Mouse (Mus musculus): Measurements from ENCODE around the gene Sorcs2.

Gene Sorcs2

DNA sequence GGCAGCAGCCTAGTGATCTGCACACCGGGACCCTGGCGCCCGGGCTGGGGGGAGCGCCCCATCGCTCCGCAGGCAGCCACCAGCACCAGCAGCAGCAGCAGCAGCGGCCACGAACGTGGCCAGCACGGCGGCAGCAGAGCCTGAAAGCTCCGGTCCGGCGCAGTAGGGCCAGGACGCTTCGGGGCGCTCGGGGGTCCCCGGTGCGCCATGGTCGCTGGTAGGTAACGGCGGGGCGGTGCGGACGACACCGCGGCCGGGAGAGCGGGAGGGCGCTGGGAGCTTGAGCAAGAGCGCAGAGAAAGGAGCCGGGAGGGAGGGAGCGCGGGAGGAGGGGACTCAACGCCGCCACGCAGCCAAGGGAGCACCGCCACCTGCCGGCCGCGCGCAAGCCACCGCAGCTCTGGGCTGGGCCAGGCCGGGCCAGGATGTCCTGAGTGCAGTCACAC is at the start of gene Sorcs2:
Gene Sorcs2, minus strand, starts transcription at position 303 of the 446 bp plus-strand sequence.
- peak; percentile 33 for DNase-seq (ENCODE audit: low read depth)

DNA sequence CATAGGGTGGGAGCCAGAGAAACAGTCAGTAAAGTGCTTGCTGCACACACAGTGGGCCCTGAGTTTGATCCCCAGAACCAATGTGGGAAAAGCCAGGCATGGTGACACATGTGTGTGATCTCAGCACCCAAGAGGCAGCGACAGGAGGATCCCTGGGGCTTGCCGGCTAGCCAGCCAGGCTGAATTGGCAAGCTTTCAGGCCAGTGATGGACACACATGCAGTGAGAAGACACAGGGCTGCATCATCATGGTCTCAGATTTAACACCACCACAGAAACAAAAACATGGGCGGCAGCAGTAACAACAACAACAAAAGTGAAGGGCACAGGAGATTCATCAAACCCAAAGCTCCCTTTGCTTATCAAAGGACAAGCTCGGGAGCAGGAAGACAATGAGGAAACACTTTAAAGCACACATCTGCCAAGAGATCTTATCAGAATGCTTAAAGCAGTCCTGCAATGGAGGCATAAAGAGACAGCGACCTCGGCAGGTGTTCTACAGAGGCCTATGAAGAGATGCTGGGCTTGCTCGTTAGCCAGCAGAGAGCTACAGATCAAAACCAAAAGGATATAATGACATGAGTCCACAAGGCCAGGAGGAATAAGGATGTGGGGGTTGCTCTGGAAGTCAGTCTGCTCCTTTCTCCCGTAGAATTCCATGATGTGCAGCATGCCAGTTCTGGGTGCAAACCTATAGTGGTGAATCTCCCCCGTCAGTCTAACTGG is 48.4 kb upstream of the Sorcs2 start:
- no peak for DNase-seq (ENCODE audit: low read depth)

DNA sequence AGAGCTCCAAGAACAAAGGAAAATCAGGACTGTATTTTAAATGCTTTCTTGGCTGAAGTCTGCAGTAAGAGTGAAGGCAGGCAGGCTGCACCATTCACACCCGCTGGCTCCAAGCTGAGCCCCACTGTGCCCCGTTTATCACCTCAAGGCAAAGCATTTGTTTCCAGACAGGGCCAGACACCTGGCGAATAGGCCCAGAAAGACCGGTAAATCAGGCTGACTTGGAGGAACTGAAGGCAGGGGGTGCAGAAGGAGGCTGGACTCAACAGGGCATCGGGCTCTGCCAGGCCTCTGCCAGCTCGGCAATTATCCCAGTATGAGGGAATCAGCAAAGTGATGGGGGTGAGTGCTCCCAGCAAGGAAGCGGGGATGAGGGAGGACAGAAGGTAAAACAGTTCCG is 47.1 kb upstream of the Sorcs2 start:
- DNase-seq (ENCODE audit: low read depth): no peak

DNA sequence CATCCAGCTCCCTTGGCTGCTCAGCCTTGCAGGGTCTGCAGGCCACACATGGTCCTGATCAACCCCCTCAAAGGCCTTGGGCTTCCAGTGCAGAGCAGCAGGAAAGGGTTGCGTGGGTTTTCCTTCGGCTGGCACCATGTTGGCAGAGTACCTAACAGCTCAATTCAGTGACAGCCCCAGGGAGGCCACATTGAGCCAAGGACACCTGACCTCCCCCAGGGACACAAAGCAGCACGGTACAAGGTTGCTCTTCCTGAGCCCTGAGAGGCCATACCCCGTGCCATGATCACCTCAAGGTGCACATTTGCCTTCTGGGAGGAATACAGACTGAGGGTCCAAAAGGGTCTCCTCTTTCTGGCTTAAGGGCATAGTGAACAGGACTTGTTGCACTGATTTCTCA is 46.7 kb upstream of the Sorcs2 start:
- DNase-seq (ENCODE audit: low read depth): no peak

DNA sequence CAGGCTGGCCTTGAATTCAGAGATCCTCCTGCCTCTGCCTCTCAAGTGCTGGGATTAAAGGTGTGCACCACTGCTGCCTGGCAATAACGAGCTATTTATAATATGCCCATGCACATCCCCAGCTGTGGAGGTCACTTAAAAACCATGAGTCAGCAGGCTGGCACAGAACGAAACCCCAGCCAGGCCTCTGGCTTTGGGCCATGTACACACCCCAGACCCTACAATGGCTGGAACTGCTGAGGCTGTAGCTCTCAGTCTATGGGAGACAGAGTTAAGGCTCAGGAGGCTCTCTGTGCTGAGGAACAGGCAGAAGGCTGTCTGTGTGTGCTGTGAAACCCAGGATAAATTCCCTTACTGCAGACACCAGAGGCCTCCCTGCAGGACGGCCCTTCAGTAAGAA is 42.8 kb upstream of the Sorcs2 start:
- DNase-seq (ENCODE audit: low read depth): no peak

DNA sequence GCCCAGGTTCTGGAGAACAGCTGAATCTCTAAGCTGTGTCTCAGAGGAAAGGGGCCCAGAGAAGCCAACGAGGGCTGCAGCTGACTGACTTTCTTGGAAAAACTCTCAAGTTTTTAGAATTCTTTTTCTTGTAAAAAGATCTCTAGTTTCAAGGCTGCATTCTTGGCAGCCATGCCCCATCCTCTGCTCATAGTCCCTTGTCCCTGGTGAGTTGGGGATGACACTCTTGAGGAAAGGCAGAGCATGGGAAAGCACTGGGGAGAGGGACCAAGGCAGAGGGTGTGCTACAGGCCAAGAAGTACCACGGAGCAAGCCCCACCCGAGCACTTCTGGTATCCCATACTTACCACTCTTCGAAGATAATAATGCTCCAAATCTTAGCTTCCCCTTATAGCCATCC is 38.9 kb upstream of the Sorcs2 start:
- DNase-seq (ENCODE audit: low read depth): no peak

DNA sequence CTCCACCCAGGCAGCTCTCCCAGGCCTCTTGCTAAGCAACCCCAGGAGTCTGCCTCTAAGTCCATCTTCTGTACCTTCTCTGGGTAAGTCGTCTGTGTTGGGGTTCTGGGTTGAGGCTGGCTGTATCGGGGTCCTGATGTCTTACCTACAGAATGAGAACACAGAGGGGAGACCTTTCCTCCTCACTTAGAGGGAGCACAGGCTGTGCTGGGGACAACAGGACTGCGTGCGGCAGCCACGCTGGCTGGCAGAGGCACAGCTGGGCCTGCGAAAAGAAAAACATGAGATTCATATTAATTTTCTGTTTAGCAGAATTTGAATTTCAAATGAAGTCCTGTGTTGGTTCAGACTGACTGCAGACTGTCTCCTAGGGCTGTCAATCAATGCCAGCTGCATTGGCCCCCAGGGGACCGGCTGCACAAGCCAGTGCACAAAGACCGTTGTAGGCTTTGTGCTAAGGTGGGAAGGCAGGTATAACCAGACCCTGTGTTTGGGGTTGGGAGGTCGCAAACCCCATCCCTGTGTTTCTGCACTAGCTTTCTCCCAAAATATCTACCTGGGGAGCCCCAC is 36.5 kb upstream of the Sorcs2 start:
- DNase-seq (ENCODE audit: low read depth): no peak

DNA sequence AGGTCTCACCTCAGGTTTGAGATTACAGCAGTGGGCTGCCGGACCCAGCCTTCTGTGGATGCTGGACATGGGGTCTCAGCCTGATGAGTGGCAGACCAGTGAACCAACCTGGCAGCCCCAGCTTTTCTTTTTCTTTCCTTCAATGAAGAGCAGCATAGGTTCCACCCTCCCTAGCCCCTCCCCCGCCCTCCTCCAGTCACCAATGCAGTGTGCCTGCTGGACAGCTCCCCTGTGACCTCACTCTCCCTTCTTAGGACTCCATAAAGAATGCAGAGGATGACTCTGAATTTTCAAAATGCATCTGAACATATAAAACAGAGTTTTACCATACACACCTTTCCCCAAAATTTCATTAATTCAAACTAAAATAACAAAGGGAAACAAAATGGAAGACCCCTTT is 33.8 kb upstream of the Sorcs2 start:
- DNase-seq (ENCODE audit: low read depth): no peak

DNA sequence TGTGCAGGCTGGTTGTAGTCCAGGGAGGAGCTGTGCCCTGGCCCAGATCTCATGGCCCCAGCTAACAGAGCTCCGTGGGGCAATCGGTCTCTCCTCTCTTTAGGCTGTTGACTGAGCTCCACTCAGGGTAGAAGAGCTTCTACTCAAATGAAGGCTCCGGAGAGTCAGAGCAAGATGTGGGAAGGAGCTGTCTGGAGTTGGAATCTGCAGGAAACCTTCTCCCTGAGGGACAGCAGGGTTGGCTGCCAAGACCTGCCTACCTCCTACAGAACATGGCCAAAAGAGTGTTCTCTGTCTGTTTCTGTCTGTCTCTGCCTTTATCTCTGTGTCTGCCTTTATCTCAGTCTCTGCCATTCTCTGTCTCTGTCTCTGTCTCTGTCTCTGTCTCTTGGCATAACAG is 31.6 kb upstream of the Sorcs2 start:
- no peak for DNase-seq (ENCODE audit: low read depth)

DNA sequence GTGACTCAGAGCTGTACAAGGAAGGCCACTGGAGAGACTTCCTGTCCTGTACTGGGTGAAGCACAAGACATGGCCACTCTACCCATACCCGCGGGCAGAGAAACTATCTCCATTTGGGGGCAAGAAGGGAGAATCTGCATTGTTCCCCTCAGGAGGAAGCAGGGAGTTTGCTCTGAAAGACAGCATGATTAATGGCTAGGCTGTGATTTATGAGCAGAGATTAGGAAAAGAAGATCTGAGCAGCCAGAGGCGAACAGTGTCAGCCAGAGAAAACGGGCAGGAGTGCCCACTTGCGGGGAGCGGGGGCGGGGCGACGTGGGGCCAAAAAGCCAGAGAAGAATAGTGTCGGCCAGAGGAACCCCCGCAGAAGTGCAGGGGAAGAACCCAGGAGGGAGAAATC is 29.9 kb upstream of the Sorcs2 start:
- DNase-seq (ENCODE audit: low read depth): no peak

DNA sequence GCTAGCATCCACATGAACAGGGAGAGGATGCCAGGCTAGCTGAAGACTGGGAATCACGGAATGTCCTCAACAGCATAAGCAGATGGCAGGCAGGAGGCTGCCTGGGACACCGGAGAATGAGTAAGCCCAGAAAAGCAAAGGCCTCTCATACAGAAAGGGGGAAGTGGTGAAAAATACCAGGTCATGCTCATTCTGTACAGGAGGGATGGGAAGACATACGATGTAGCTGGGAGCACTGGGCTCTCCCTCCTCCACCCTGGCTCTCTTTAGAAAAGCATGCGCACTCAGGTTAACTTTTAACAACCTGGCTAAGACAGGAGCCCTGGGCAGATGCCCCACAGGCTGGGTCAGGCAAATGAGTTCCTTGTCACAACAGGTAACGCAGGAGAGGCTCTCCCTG is 28.5 kb upstream of the Sorcs2 start:
- no peak for DNase-seq (ENCODE audit: low read depth)

DNA sequence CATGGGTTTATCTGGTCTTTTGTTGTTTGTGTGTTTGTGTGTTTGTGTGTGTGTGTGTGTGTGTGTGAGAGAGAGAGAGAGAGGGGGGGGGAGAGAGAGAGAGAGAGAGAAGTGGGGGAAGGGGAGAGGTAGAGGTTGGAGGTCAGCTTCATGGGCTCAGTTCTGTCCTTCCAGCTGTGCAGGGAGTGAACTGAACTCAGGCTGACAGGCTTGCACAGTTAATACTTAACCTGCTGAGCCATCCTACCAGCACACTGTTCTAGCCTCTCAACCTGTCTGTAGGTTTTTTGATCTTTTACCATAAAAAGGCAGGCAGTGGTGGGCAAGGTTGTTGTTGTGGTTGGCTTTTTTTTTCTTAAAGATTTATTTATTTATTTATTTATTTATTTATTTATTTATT is 26.7 kb upstream of the Sorcs2 start:
- no peak for DNase-seq (ENCODE audit: low read depth)

DNA sequence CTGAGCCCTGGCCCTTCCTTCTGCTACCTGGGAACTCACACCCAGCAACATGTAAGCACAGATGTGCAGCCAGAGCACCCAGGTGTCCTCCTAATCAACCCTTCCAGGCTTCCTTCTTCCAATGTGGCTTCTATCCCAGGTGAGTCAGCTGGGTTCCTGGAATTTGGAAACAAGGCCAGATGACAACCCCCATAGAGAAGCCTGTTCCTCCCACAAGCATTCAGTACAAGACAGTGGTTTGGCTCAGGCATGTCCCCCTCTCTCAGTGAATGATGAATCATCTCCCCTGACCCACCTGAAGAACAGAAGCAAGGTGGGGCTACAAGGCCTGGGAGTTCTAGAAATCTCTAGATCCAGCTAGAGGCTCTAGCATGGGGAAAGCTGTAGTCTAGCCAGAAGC is 24.8 kb upstream of the Sorcs2 start:
- no peak for DNase-seq (ENCODE audit: low read depth)

DNA sequence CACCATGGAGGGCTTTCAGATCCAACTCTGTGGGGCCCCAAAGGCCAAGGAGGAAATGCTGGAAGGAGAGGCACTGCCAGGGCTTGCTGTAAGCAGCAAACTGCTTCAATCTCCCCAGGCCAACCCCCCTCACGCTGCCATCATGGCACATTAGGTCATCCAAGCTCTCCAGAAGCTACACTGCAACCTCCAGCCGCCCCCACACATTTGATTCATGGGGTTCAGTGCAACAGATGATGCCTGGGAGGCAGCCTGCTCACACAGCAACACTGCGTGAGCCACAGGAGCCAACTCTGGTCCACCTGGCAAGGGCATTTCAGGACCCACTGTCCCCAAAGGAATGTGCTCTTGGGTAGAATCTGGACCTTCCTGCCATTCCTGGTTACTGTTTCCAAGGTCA is 21.9 kb upstream of the Sorcs2 start:
- DNase-seq (ENCODE audit: low read depth): no peak

DNA sequence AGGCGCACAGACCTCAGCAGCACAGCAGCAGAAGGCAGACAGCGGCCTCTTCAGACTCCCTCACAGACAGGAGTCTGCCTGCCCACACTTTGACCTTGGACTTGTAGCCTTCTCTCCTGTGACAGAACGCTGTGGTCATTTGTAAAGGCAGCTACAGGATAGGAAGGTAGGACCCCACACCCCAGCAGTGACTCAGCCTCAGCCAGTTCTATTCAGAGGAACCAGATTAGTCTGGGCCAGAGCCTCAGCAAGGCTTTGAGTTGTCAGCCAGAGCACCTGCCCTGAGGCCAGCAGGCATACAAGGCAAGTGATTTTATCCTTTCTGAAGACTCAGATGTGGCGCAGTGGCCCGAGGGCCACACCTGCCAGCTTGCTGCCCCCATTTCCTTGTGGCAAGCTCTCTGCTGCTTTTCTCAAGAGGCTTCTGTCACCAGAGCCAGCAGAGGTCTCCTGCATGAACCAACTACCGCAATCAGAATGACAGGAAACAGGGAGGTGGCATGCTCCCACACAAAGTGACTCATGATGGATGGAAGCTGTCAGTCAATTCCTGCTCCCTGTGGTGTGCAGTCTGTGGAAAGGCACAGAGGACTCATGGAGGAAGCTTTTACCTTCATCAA is 16.9 kb upstream of the Sorcs2 start:
- no peak for DNase-seq (ENCODE audit: low read depth)

DNA sequence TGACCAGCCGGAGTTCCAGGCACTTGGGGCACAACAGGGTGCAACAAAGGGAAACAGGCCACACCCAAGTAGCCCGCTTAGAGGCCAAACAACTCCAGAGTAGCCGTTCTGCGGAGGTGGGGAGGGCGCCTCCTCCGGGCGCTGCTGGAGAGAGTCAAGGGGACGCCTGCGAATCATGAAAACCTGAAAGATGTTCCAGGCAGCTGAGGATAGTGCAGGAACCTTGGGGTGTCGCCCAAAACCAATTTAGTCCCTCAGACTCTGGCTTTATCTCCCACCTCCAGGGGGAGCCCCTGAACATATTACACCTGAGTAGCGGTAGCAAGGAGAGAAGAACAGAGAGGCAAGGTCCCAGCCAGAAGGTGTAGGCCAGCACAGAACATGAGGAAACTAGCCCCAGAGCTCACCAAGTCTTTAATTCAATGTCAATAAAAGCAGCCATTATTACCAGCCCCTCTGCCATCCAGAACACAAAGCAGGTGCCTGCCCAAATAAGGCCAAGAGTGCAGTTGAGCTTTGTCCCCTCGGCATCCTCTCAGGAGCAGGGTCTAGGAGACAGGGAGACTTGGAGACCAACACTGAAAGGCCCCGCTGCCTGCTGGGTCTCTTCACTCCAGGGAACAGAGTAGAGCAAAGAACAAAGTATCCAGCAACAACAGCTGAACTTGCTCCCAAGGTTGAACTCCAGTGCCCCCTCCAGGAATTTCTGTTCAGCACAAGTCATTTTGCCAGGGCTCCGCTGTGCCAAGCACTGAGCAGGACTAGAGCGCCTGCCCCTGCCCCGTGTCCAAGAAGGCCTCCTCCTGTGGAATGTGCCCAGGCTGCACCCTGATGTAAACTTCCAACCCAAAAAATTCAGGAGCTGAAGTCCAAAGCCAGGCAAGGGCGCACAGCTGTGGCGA is 775 bp upstream of the Sorcs2 start:
- DNase-seq (ENCODE audit: low read depth): peak; percentile 33

DNA sequence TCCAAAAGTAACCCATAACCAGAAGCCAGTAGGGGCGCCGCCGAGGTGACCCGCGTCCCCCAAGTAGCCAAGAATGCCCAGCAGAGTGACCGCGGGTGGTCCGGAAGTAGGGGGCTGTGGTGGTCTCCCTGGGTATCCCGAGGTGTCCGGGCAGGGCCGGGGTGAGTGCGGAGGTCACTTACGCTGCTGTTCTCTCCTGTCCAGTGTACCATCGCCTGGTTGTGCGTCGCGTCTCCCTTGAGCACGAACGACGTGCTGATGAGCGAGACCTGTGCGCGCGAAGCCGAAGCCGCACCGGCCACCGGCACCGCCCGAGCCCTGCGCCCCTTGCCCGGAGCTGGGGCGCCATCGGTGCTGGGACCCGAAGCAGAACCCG is 567 bp downstream of the Sorcs2 start:
- no peak for DNase-seq (ENCODE audit: low read depth)

DNA sequence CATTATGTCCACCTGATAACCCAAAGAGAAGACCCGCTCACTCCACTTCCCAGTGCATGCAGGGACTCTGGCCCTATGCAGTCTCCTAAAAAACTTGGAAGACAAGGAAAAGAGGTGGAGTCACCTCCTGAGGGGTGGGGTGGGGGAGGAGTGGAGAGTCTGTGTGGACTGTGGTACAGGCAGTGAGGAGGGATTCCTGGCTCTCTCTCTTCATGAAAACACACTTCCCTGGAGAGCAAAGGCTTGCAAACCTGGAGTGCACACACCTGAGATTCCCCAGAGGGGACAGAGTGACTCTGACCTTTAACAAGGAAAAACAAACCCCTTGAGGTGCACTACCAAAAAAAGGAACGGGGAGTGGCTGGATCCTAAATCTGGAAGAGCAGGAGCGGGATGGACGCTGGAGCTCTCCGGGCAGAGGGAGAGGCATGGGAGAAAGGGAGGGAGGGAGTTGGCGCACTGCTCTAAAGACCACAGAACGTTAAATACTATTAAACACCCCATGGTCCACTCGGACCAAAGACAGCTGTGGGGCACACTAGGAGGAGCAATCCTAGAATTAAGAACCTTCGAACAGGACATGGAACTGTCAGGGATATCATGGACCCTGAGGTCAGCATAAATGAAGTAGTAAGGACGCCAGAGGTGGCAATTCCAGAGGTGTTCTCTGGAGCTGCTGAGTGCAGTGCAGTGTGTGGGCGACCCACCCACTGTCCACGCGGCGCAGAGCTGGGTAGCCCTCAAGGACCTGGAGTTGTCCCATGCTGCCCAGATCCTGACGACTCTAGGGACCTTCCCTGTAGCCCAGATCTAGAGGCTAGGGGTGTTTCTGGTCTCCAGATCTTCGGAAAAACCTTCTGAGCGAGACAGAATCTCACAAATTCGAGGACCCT is 1.2 kb downstream of the Sorcs2 start:
- no peak for DNase-seq (ENCODE audit: low read depth)

DNA sequence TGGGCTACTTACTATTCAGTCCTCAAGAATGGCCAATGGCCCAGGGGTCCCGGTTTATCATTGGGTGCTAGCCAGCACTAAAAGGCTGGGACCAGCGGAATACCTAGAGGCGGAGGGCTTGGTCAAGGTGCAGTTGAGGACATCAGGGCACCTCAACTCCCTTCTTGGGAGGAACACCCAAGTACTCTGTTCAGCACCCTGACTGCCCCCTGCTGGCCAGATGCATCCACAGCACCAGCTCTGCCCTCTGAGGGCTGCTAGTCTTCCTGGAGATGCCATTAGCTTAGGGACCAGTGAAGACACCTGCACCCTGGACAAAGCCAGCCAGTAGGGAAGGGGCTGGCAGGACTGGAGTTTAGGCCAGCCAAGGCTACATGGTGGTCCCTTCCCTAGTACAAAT is 1.9 kb downstream of the Sorcs2 start:
- DNase-seq (ENCODE audit: low read depth): no peak

DNA sequence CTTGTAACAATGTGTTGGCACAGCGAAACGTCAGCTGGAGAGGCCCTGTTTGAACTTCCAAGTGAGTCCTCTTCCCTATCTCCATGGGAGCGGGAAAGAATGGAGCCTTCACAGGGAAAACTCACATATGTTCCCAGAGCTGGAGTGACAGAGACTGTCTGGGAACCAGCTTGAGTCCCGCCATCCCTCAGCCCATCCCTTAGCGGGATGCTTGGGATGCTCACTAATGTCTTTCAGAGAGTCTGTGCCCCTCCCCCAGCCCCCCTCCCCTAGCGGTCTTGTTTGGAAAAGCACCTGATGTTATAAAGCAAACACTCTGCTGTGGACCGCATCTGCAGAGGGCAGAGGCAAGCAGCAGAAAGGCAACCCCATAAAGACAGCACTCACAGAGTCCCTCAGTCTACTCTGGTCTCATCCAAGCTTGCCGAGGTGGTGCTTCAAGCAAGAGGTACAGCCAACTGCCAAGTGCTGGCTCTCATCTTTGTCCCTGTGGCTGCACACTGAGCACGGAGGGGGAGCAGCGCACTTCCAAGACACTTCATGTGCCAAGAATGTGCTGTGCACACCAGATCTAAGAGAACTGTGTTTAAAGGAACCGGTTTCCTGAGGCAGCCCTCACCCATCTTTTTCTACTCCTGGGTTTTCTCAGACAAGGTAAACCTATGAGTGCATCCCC is 3.0 kb downstream of the Sorcs2 start:
- DNase-seq (ENCODE audit: low read depth): no peak

DNA sequence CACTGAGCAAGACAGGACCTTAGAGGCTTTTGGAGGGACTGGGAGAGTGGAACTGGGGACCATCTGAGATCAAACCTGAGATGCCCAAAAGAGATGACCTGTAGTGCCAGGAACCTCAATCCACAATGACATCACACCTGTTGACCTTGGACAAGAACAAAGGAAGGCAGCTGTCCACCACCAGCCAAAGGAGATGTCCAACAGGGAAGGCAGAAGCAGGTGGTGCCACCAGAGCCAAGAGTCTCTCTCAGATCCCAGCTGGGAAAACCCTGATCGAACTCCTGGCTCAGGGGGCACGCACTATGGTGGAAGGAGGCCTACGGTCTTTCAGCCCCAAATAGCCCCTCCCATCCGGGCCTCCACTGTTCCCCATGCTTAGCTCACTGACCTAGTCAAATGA is 6.2 kb downstream of the Sorcs2 start:
- DNase-seq (ENCODE audit: low read depth): no peak
